Mouse (Mus musculus) kidney, embryonic 14.5 days (tissue): ENCODE measurements around the gene Olfr1123. TPM values are rescaled to one million over a fixed set of nuclear protein-coding genes. Genes with fewer than 3 reads are reported as not detected.

Experiments used
- ATAC-seq: fragments of 200-750 bp; cut with Nextera tagmentation; 2 replicates; pipeline ENCODE4 v1.8.0; 2017; ENCODE audit warnings: moderate number of reproducible peaks, mild to moderate bottlenecking, moderate TSS enrichment, moderate library complexity; ENCODE audit not compliant: low FRiP score, low TSS enrichment
- H3K27ac ChIP-seq: fragments of 300-500 bp; sonication (generic); 2 replicates; pipeline ENCODE4 v1.5.1; 2014; ENCODE audit warnings: low read depth, mild to moderate bottlenecking, low read length, moderate library complexity, mixed read lengths
- H3K27me3 ChIP-seq: fragments of 300-500 bp; sonication (generic); 2 replicates; pipeline ENCODE4 v1.6.1; 2014; ENCODE audit warnings: mild to moderate bottlenecking, low read length; ENCODE audit not compliant: control insufficient read depth, insufficient read depth
- H3K36me3 ChIP-seq: fragments of 300-500 bp; sonication (generic); 2 replicates; pipeline ENCODE4 v1.6.1; 2014; ENCODE audit warnings: low read length, mixed read lengths; ENCODE audit not compliant: control insufficient read depth, insufficient read depth
- H3K4me1 ChIP-seq: fragments of 300-500 bp; sonication (generic); 2 replicates; pipeline ENCODE4 v1.6.1; 2014; ENCODE audit warnings: low read length, mixed read lengths; ENCODE audit not compliant: control insufficient read depth, insufficient read depth
- H3K4me2 ChIP-seq: fragments of 300-500 bp; sonication (generic); replicated peaks from 2 replicates; pipeline ENCODE4 v1.6.1; 2014; ENCODE audit warnings: low read depth, mild to moderate bottlenecking, low read length
- H3K4me3 ChIP-seq: fragments of 300-500 bp; sonication (generic); 2 replicates; pipeline ENCODE4 v1.5.1; 2014; ENCODE audit warnings: mild to moderate bottlenecking, low read length
- H3K9ac ChIP-seq: fragments of 300-500 bp; sonication (generic); 2 replicates; pipeline ENCODE4 v1.6.1; 2014; ENCODE audit warnings: low read depth, mild to moderate bottlenecking, low read length, moderate library complexity
- H3K9me3 ChIP-seq: fragments of 300-500 bp; sonication (generic); 2 replicates; pipeline ENCODE4 v1.6.1; 2016; ENCODE audit warnings: low read length; ENCODE audit not compliant: control insufficient read depth
- WGBS: fragments of 180-500 bp; shearing (Covaris S2); extraction: QIAGEN DNeasy Blood & Tissue Kit; methylation state at CpG from one replicate; pipeline ENCODE4 v1.1.7; 2014; 5-methylcytosine and 5-hydroxymethylcytosine counted together
- polyA plus RNA-seq: library from polyadenylated mRNA; unstranded; fragments of >200 nt; fragmentation: Nextera tagmentation; extraction: Ambion mirVana; gene quantifications from 2 replicates; pipeline ENCODE4 v1.2.1, GENCODE M21; 2014

Gene Olfr1123
- polyA plus RNA-seq, 1 experiment from 2014 or later: not detected

GRCm38 (mm10) chr2:87453662-87454061 is 37.2 kb downstream of the Olfr1123 start, which contains the start of gene Olfr1126:
Gene Olfr1126 (plus strand): TSS chr2:87453962.
- Histone ChIP-seq H3K4me1 (no peaks in the 10 kb centered on the region), H3K9ac (no peak within 1 kb of the TSS), H3K4me3 (no peak within 1 kb of the TSS), H3K27ac (no peak within 1 kb of the TSS), H3K36me3 (no peaks in the 10 kb centered on the region), H3K9me3 (no peaks in the 10 kb centered on the region), H3K27me3 (no peaks in the 10 kb centered on the region), H3K4me2 (no peak within 1 kb of the TSS)
- ATAC-seq: no peak

GRCm38 (mm10) chr2:87461769-87462168 is 45.3 kb downstream of the Olfr1123 start:
- no peak overlapping the region for H3K27ac ChIP-seq
- ATAC-seq: no peak
- no peak overlapping the region for H3K9ac ChIP-seq
- H3K4me1 ChIP-seq: no peaks in the 10 kb centered on the region
- H3K4me3 ChIP-seq: no peak overlapping the region
- no peaks in the 10 kb centered on the region for H3K27me3 ChIP-seq
- H3K4me2 ChIP-seq: no peak overlapping the region
- H3K36me3 ChIP-seq: no peaks in the 10 kb centered on the region
- no peaks in the 10 kb centered on the region for H3K9me3 ChIP-seq
- 93% methylated on average over 4 of the region's 4 CpGs for WGBS

Other genes starting within 250 kb of the Olfr1123 start
- gene Olfr1112, start 228.8 kb upstream of the Olfr1123 start, polyA plus RNA-seq: not detected in 2 replicates
- not detected in 2 replicates for gene Olfr1113, start 207.7 kb upstream of the Olfr1123 start, polyA plus RNA-seq
- not detected in 2 replicates for gene Olfr1115, start 168.6 kb upstream of the Olfr1123 start, polyA plus RNA-seq
- not detected in 2 replicates for gene Olfr1116, start 149.1 kb upstream of the Olfr1123 start, polyA plus RNA-seq
- gene Olfr1118, start 109.1 kb upstream of the Olfr1123 start, polyA plus RNA-seq: not detected in 2 replicates
- gene Olfr1120, start 61.8 kb upstream of the Olfr1123 start, polyA plus RNA-seq: not detected in 2 replicates
- gene Olfr1121, start 46.7 kb upstream of the Olfr1123 start, polyA plus RNA-seq: not detected in 2 replicates
- not detected in 2 replicates for gene Olfr1122, start 30.8 kb upstream of the Olfr1123 start, polyA plus RNA-seq
- 0.10 TPM in 1 of 2 replicates, not detected in the other for gene Olfr1124, start 13.6 kb downstream of the Olfr1123 start, polyA plus RNA-seq
- gene Olfr1126, start 37.3 kb downstream of the Olfr1123 start, polyA plus RNA-seq: not detected in 2 replicates
- gene Pramel7, start 80.5 kb downstream of the Olfr1123 start, polyA plus RNA-seq: not detected in 2 replicates
- not detected in 2 replicates for gene Pramel6, start 89.9 kb downstream of the Olfr1123 start, polyA plus RNA-seq
- gene Olfr153, start 115.2 kb downstream of the Olfr1123 start, polyA plus RNA-seq: not detected in 2 replicates
- gene Olfr1128, start 128.9 kb downstream of the Olfr1123 start, polyA plus RNA-seq: not detected in 2 replicates
- not detected in 2 replicates for gene Olfr1129, start 157.3 kb downstream of the Olfr1123 start, polyA plus RNA-seq
- not detected in 2 replicates for gene Olfr1130, start 189.6 kb downstream of the Olfr1123 start, polyA plus RNA-seq
- not detected in 2 replicates for gene Olfr1131, start 210.5 kb downstream of the Olfr1123 start, polyA plus RNA-seq
- not detected in 2 replicates for gene Olfr1132, start 220.9 kb downstream of the Olfr1123 start, polyA plus RNA-seq
- not detected in 2 replicates for gene Olfr1133, start 230.7 kb downstream of the Olfr1123 start, polyA plus RNA-seq
- not detected in 2 replicates for gene Olfr1134, start 241.8 kb downstream of the Olfr1123 start, polyA plus RNA-seq